ENCODE assay signal across 8 mouse cellular contexts in genomic region chr9:20726859-20727600, GRCm38 (mm10). TPM values are rescaled to one million over a fixed set of nuclear protein-coding genes. Genes with fewer than 3 reads are reported as not detected.
DNase-seq lines count a peak whose midpoint lies in the region; ATAC-seq and TF ChIP-seq lines count a peak whose summit lies in the region.

No protein-coding gene starts in this region.

- no peak for TF ChIP-seq CTCF in kidney, adult 2 months (conservative IDR thresholded peaks at IDR 0.05; ENCODE audit: insufficient read depth, insufficient read length, low read depth, low read length)

- H3K27me3 ChIP-seq in kidney, adult 2 months (replicated peaks; ENCODE audit: control insufficient read depth, insufficient read depth, low read length): peaks cover 3% of the 10 kb centered on the region; the same call in 1 of the 2 replicates
- peaks cover 31% of the 10 kb centered on the region for H3K27me3 ChIP-seq in hindbrain, embryonic 13.5 days
- peaks cover 60% of the 10 kb centered on the region for H3K27me3 ChIP-seq in liver, embryonic 16.5 days (ENCODE audit: control insufficient read depth, insufficient read depth, low read depth, low read length)
- peaks cover 46% of the 10 kb centered on the region for H3K27me3 ChIP-seq in stomach, embryonic 15.5 days (replicated peaks)

- H3K9me3 ChIP-seq in hindbrain, embryonic 13.5 days: no peaks in the 10 kb centered on the region
- no peaks in the 10 kb centered on the region for H3K9me3 ChIP-seq in liver, embryonic 16.5 days (replicated peaks; ENCODE audit: control insufficient read depth, low read length)
- H3K9me3 ChIP-seq in stomach, embryonic 15.5 days: no peaks in the 10 kb centered on the region

- no peaks in the 10 kb centered on the region for H3K36me3 ChIP-seq in kidney, adult 2 months (ENCODE audit: control insufficient read depth, insufficient read depth, low read length)
- no peaks in the 10 kb centered on the region for H3K36me3 ChIP-seq in hindbrain, embryonic 13.5 days
- H3K36me3 ChIP-seq in liver, embryonic 16.5 days (ENCODE audit: control insufficient read depth, insufficient read depth): no peaks in the 10 kb centered on the region
- no peaks in the 10 kb centered on the region for H3K36me3 ChIP-seq in stomach, embryonic 15.5 days

- no peaks in the 10 kb centered on the region for H3K4me1 ChIP-seq in kidney, adult 2 months (ENCODE audit: control insufficient read depth, insufficient read depth, low read length)
- H3K4me1 ChIP-seq in hindbrain, embryonic 13.5 days (replicated peaks): peaks cover 40% of the 10 kb centered on the region
- H3K4me1 ChIP-seq in liver, embryonic 16.5 days (ENCODE audit: control insufficient read depth, low read depth, low read length): peaks cover 3% of the 10 kb centered on the region; the same call in 1 of the 2 replicates
- peaks cover 22% of the 10 kb centered on the region for H3K4me1 ChIP-seq in stomach, embryonic 15.5 days

- H3K9ac ChIP-seq in hindbrain, embryonic 13.5 days: peak overlapping the region; percentile 86
- H3K9ac ChIP-seq in liver, embryonic 16.5 days (ENCODE audit: low read depth, low read length): no peak overlapping the region
- peak overlapping the region; percentile 10; the same call in 1 of the 2 replicates for H3K9ac ChIP-seq in stomach, embryonic 15.5 days

- no peak overlapping the region for H3K27ac ChIP-seq in kidney, adult 2 months (ENCODE audit: insufficient read depth, low read depth, low read length)
- peak overlapping the region; percentile 68; the same call in 1 of the 2 replicates for H3K27ac ChIP-seq in hindbrain, embryonic 13.5 days
- H3K27ac ChIP-seq in liver, embryonic 16.5 days (ENCODE audit: low read length): no peak overlapping the region
- H3K27ac ChIP-seq in stomach, embryonic 15.5 days: no peak overlapping the region

- WGBS in kidney, adult 2 months: under 1% methylated on average over 36 of the region's 54 CpGs
- 2% methylated on average over 52 of the region's 54 CpGs for WGBS in hindbrain, embryonic 13.5 days
- 1% methylated on average over 50 of the region's 54 CpGs for WGBS in liver, embryonic 16.5 days (ENCODE audit: insufficient replicate concordance)
- WGBS in stomach, embryonic 15.5 days: under 1% methylated on average over 54 of the region's 54 CpGs

- no peak for TF ChIP-seq POLR2A in kidney, adult 2 months (IDR thresholded peaks at IDR 0.05; ENCODE audit: low read depth, low read length)

- H3K4me2 ChIP-seq in hindbrain, embryonic 13.5 days: peak overlapping the region; percentile 97
- H3K4me2 ChIP-seq in liver, embryonic 16.5 days (ENCODE audit: low read depth, low read length): peak overlapping the region; percentile 65
- H3K4me2 ChIP-seq in stomach, embryonic 15.5 days: peak overlapping the region; percentile 97

- H3K4me3 ChIP-seq in kidney, adult 2 months (ENCODE audit: insufficient read depth, low read depth, low read length): peak overlapping the region; percentile 55
- peak overlapping the region; percentile 60 for H3K4me3 ChIP-seq in hindbrain, embryonic 13.5 days
- H3K4me3 ChIP-seq in liver, embryonic 16.5 days (ENCODE audit: low read depth, low read length): peak overlapping the region; percentile 47
- peak overlapping the region; percentile 48 for H3K4me3 ChIP-seq in stomach, embryonic 15.5 days (replicated peaks)

- ATAC-seq in CD4-positive, CD25-positive, alpha-beta regulatory T cell, adult 4 months: peak; percentile 20
- ATAC-seq in hindbrain, embryonic 13.5 days (ENCODE audit: low FRiP score): peak; percentile 58
- ATAC-seq in liver, embryonic 16.5 days (ENCODE audit: low read depth): no peak; the same call in 1 of the 2 replicates
- ATAC-seq in stomach, embryonic 15.5 days (ENCODE audit: insufficient read depth, low FRiP score, low read depth): 0 out of 2 replicates have a peak, but pooled peaks have one; percentile 29

- DNase-seq in kidney, adult 2 months: no peak
- no peak for DNase-seq in kidney, adult 18-20 months
- peak; percentile 48 for DNase-seq in brain, adult 2 months (ENCODE audit: low read depth, low spot score)
- DNase-seq in frontal cortex, postnatal 14 days (ENCODE audit: low spot score in 2 of 2): no peak

RNA-seq across cellular contexts. Expression of gene Olfm2, which starts 19.1 kb away (rescaled TPM):
- polyA plus RNA-seq in kidney, adult 2 months (2012; rRNA removed): 2.0 and 2.3 TPM in 2 replicates
- under 1 TPM in 1 of 2 experiments, not detected in 1; 0.44 TPM for polyA plus RNA-seq in CD4-positive, CD25-positive, alpha-beta regulatory T cell, adult 4 months (2017; shearing (Covaris generic))
- polyA plus RNA-seq in hindbrain, embryonic 13.5 days (2015; fragmentation: Nextera tagmentation; extraction: Ambion mirVana): 133 and 145 TPM in 2 replicates
- 0.20 and 0.25 TPM in 2 replicates for polyA plus RNA-seq in liver, embryonic 16.5 days (2015; fragmentation: Nextera tagmentation; extraction: Ambion mirVana)
- polyA plus RNA-seq in stomach, embryonic 15.5 days (2015; fragmentation: Nextera tagmentation; extraction: Ambion mirVana): 6.7 and 7.5 TPM in 2 replicates

Comparison
In these comparisons a context has a peak if more than half of its experiments do, and no peak if none do; other contexts are left out.
1. RNA of gene Olfm2, which starts 19.1 kb away (polyA plus RNA-seq): 133 to 145 TPM in hindbrain, embryonic 13.5 days; 6.7 to 7.5 TPM in stomach, embryonic 15.5 days, 2.0 to 2.3 TPM in kidney, adult 2 months, 0.44 TPM in CD4-positive, CD25-positive, alpha-beta regulatory T cell, adult 4 months and 0.20 to 0.25 TPM in liver, embryonic 16.5 days; every median in the first group is over 10 times any median in the second.
2. Peak in every context shown above with its lines, with median percentiles within 50 percentile points of each other: H3K4me3 ChIP-seq and H3K4me2 ChIP-seq.